Mouse (Mus musculus): Measurements from ENCODE around the gene Hist1h4d. TPM values are rescaled to one million over a fixed set of nuclear protein-coding genes. Genes with fewer than 3 reads are reported as not detected.
"Not testable (repeated sequence)": the region's sequence is repeated elsewhere in the genome, so short reads cannot be mapped to it uniquely, and the experiment has no call there.

Hist1h4d gene
- total RNA-seq, 2 experiments from 2014 or later = 39.6 to 39.7 TPM

DNA sequence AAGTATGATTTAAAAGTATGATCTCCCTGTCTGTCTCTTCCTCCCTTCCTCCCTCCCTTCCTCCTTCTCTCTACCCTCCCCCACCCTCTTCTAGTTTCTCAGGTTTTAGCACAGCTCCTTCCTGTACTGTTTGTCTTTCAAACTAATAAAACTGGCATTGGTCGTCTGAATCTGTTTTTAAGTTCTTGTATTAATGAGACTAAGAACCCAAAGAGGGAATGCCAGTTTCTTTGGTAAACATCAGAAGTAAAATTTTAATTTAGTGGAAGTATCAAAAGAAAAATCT, 5.5 kb downstream of the Hist1h4d start:
- no peak for DNase-seq
- intact Hi-C loops (cut with DNase I) = loop anchor here (10.0 kb wide), 1 partner anchor 1872 kb away; the partner anchor contains the start of genes Hist1h2ai, Hist1h2bl and Hist1h3h

DNA sequence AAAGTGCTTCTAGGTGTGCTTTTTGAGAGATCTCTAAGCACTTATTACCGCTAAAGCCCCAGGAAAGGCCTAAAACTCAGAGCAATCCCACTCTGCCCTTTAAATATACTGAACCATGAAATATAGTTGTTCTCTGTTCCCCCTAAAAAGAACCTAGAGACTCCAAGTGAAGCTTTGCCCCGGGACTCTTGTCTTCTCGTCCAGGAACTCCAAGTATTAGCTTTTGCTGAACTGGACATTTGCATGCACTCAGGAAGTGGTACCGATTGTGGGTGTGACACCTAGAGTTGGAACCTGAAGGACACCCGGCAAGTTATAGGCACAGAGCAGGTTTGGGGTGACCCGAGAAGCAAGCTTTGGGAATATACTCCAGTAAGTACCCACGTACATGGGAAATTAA, 9.8 kb downstream of the Hist1h4d start:
- intact Hi-C loops (cut with DNase I) = no loop called here
- DNase-seq = no peak

DNA sequence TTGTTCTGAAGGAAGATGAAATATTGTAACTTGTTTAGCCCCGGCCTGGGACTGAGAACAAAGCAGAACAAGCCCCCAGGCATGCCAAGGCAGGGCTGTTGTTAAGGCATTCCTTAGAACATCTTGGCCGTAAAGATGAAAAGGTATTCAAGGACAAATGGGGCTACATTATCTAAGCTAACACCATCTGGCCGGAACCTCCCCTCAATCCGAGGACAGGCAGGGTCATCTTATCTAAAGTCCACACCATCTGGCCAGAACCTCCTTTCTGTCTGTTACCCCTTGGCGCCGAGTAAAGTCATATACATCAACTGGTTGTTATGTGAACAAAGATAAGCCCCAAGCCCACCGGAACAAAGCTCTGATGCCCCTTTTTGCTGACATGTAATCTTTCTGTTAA, 10.5 kb downstream of the Hist1h4d start:
- DNase-seq; intact Hi-C loops (cut with DNase I): not testable (repeated sequence)

GRCm38 (mm10) chr13:23592614-23593013, 11.2 kb downstream of the Hist1h4d start:
- no peak for DNase-seq
- intact Hi-C loops (cut with DNase I) = no loop called here

- no peak for DNase-seq
- intact Hi-C loops (cut with DNase I) = no loop called here
These were observed 11.8 kb downstream of the Hist1h4d start for GRCm38 (mm10) chr13:23593051-23593770.

GRCm38 (mm10) chr13:23595185-23595584, 13.8 kb downstream of the Hist1h4d start:
- intact Hi-C loops (cut with DNase I) = no loop called here

DNA sequence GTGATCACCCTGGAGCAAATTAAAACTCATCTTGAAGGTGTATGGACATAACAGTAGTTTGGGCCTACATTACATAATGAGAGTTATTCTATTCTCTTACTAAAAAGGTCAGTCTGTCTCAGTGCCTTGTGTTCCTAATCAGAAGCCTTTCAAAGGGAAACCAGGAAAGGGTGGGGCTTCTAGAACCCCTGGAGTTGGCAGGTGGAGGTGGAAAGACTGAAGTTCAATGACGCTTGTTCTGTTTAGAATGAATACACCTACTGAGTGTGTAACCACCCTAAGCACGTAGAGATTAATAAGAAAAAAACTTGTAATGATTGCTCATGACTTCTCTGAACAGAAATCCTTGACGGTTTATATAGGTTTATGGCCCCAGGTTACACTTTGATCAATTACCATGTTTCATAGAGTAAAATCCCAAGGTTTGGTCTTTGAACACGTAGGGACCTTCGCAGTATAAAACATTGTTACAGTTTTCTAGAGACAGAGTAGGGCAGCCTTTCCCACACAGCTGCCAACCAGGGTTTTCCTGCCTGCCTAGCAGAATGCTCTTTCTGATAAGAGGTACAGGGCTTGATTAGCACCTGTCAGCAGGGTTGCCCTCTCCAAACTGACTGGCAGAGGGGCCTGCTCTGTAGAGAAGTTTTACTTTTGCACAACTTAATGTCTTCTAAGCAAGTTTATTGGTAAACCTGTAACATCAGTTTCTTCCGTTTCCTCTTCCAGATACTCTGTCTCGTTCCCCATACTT, 14.4 kb downstream of the Hist1h4d start:
- intact Hi-C loops (cut with DNase I) = loop anchor here (2.0 kb wide), 1 partner anchor 171 kb away; no protein-coding TSS in a partner anchor

More at GRCm38 (mm10) chr13:23595185-23595584, 13.8 kb downstream of the Hist1h4d start:
- DNase-seq = no peak

DNA sequence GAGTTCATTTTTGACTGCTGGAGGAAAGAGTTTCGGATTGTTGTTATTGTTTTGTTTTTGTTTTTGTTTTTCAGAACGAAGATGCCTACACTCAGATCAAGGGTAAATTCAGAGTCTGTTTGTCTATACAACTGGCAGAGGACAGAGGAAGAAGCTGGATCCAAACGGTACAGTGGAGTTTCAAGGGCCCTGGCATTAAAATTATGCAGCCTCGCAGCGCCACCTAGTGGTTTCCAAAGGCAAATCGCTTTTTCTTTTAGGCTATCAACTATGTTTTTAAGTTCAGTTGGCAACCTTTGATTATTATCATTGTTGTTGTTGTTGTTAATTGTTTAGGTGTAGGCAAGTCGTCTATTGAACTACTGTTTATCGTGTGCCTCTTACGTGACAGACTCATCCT, 16.6 kb downstream of the Hist1h4d start:
- DNase-seq = peak; percentile 64 to 66
- intact Hi-C loops (cut with DNase I) = loop anchor here (2.0 kb wide), 1 partner anchor 173 kb away; no protein-coding TSS in a partner anchor

More for the DNA sequence above, 14.4 kb downstream of the Hist1h4d start:
- DNase-seq = no peak

GRCm38 (mm10) chr13:23603182-23603699, 21.8 kb downstream of the Hist1h4d start:
- DNase-seq = no peak
- intact Hi-C loops (cut with DNase I) = no loop called here

DNA sequence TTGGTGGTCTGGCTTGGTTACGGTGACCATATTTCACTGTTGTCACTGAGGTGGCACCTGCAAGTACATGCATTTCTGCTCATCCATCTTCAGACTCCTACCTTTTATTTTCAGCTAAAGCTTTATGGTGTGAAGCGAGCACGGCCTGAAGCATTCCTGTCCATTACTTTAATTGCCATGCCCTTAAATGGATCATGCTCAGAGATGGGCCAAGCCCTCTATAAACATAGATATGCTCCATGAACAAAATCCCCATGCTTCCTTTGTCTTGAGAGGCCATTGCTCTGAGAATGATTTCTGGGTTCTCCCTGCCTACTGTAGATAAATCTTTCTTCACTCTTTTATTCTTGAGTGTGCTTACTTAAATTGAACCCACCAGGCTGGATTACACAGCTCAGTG, 23.1 kb downstream of the Hist1h4d start:
- intact Hi-C loops (cut with DNase I) = no loop called here
- DNase-seq = no peak

GRCm38 (mm10) chr13:23605052-23605451, 23.7 kb downstream of the Hist1h4d start:
- DNase-seq = no peak
- intact Hi-C loops (cut with DNase I) = no loop called here

- DNase-seq = no peak
These were observed 27.8 kb downstream of the Hist1h4d start for GRCm38 (mm10) chr13:23609209-23609608.

DNA sequence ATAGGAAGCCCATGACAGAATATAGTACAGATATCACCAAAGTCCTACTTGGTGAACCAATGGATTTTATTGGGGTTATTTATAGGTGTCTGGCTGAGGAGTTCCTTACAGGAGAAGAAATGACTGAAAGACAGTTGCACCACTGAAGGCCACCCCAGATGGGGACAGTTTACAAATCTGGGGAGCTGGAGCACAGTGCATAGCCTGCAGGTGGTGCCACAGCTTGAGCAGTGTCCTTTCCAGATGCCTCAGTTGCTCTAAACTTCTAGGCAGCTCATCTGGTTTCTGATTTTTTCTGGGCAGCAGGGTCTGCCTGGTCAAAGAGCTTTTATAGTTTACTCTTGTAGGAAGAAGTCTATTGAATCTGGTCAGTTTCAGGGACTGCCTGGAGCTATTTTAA, 28.4 kb downstream of the Hist1h4d start:
- DNase-seq = no peak
- intact Hi-C loops (cut with DNase I) = loop anchor here (10.0 kb wide), 1 partner anchor 1785 kb away; no protein-coding TSS in a partner anchor

More at GRCm38 (mm10) chr13:23609209-23609608, 27.8 kb downstream of the Hist1h4d start:
- intact Hi-C loops (cut with DNase I) = no loop called here

- no peak for DNase-seq
- intact Hi-C loops (cut with DNase I) = loop anchor here (10.0 kb wide), 1 partner anchor 1786 kb away; no protein-coding TSS in a partner anchor
These were observed 29.0 kb downstream of the Hist1h4d start for GRCm38 (mm10) chr13:23610393-23610792.

- no peak for DNase-seq
- intact Hi-C loops (cut with DNase I) = loop anchor here (10.0 kb wide), 1 partner anchor 1787 kb away; no protein-coding TSS in a partner anchor
These were observed 30.2 kb downstream of the Hist1h4d start for GRCm38 (mm10) chr13:23611638-23612037.

GRCm38 (mm10) chr13:23620056-23620732, 38.8 kb downstream of the Hist1h4d start:
- DNase-seq = no peak
- intact Hi-C loops (cut with DNase I) = loop anchor here (5.0 to 10.0 kb wide), 2 partner anchors 77 to 115 kb away; partner anchors contain the start of genes Hist1h1c, Hist1h1t and Hist1h4c

DNA sequence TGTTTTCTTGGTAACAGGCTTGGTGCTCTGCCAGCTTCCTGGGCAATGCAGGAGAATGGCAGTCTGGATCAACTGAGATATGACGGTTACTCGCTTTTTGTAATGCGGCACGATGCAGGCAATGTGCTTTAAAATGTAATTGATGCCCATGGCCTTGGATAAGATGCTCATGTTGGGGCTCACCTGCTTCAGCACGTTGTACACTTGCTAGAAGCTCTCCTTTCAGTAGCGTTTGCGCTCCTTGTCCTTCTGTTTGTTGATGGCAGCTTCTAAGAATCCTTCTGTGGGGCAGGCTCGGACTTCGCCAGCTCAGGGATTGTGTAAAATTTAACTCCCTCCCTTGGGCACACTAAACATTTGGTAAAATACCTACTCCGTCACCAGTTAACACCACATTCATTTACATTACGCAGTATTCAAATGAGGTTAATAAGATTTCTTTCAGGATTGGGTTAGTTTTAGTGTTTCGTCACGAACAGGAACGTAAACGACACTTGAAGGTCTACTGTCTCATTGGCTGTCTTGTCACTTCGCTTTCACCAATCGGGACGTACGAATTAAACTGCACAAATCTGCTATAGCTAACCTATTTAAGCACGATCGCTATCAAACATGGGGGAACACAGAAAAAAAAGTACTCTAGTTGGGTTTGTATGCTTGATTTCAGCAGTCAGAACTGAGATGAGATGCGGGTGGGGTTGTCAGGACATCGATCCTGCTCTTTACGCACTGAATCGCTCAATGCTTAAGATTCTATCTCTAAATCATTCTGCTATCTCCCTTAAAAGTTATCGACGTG, 39.5 kb downstream of the Hist1h4d start, which contains the start of gene Hist1h2be:
Gene Hist1h2be (minus strand): TSS at position 392 of the 799 bp plus-strand sequence.
- DNase-seq = peak; percentile 4 to 53
- intact Hi-C loops (cut with DNase I) = loop anchor here (1.0 to 10.0 kb wide), 3 partner anchors 39 to 114 kb away; partner anchors contain the start of genes Hist1h1c, Hist1h1t and Hist1h4c

GRCm38 (mm10) chr13:23621532-23622174, 40.3 kb downstream of the Hist1h4d start:
- intact Hi-C loops (cut with DNase I) = loop anchor here (1.0 to 10.0 kb wide), 3 partner anchors 39 to 113 kb away; partner anchors contain the start of genes Hist1h1c, Hist1h1t and Hist1h4c
- peak; percentile 34 to 51 for DNase-seq

All from gastrocnemius, postnatal 36 days (tissue).